Mouse (Mus musculus) cortical plate, adult 2 months (tissue): ENCODE results near the gene Vps37b. TPM values are rescaled to one million over a fixed set of nuclear protein-coding genes. Genes with fewer than 3 reads are reported as not detected.
A peak's percentile ranks its signal among the peaks of the same experiment; 100 is the strongest.

Source experiments
- H3K27ac ChIP-seq: fragments of 200-500 bp; 2 replicates; pipeline ENCODE4 v1.5.1; 2012; ENCODE audit warnings: low read length, control low read depth, inconsistent platforms; ENCODE audit not compliant: insufficient read depth
- H3K4me1 ChIP-seq: fragments of 200-500 bp; 2 replicates; pipeline ENCODE4 v1.6.1; 2011; ENCODE audit warnings: low read length; ENCODE audit not compliant: control insufficient read depth, insufficient read depth
- H3K4me3 ChIP-seq: fragments of 200-500 bp; 2 replicates; pipeline ENCODE4 v1.5.1; 2011; ENCODE audit warnings: mild to moderate bottlenecking, low read length, control low read depth; ENCODE audit not compliant: insufficient read depth
- CTCF ChIP-seq: fragments of 200-500 bp; IDR thresholded peaks from 2 replicates; pipeline ENCODE4 v1.5.1; 2011; ENCODE audit warnings: mild to moderate bottlenecking, control low read depth, low read length; ENCODE audit not compliant: insufficient read depth; ENCODE audit errors: extremely low read depth
- POLR2A ChIP-seq: fragments of 200-500 bp; IDR thresholded peaks from 2 replicates; pipeline ENCODE4 v1.6.1; 2011; ENCODE audit warnings: mild to moderate bottlenecking, low read length, control low read depth; ENCODE audit not compliant: insufficient read depth; ENCODE audit errors: extremely low read depth
- polyA plus RNA-seq: library from polyadenylated mRNA; depleted of rRNA; stranded (reverse); fragments of >200 nt; gene quantifications from 2 replicates; pipeline ENCODE4 v1.2.3, GENCODE M21; 2012

Vps37b gene
- polyA plus RNA-seq, 1 experiment, result 48.4 TPM

DNA sequence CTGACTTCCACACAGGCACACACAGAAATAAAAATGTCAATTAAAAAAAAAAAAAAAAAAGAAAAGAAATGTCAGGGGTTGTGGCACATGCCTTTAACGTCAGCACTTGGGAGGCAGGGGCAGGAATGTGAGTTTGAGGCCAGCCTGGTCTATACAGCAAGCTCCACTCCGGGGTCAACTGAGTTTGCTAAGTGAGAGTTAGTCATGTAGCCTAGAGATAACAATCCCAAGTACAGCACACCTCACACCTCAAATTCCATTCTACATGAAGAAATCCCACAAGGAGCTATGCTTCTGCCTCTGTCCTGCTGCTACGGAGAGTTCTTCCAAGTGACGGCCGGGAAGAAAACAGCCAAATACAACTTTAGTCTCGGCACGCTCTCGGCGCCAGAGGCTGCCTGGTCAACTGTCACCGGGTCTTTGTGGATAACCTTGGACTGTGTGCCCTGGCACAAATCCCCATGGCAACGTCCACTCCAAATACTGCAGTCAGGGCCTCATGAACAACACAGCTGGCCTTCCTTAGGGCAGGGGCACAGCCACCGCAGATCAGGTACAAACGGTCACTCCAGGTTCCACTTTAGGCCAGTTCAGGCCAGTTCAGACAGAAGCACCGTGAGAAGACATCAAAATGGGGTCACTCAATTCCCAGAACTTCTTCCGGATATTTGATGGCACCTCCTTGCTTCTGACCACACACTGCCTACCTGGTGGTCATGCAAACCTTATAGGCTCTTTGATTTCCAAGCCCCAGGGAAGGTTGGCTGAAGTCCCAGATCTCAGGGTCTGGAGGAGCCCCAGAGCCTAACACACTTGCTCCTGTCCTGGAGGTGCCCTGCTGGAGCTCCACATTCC is 6.3 kb downstream of the Vps37b start:
- Histone ChIP-seq H3K4me1 (peaks cover 12% of the 10 kb centered on the region), H3K27ac (no peak overlapping the region), H3K4me3 (no peak overlapping the region)
- no peak for TF ChIP-seq CTCF
- TF ChIP-seq POLR2A, result no peak

DNA sequence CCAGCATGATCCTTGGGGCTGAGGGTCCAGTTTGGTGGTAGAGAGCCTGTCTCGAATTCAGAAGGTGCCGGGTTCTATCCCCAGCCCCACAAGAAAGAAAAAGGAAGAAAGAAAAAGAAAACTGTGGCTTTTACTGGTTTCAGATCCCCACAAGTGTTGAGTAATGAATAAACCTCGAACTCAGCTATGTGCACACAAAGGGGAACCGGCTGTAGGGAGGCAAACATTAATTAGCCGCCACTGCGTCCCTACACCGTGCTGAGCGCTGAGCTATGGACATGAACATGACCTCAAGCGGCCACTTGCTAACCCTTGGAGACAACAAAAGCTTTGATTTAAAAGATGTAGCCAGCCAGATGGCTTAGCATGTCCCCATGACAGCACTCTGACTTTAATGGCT is 6.9 kb downstream of the Vps37b start:
- Histone ChIP-seq H3K4me3 (no peak overlapping the region), H3K27ac (0 out of 2 replicates have a peak overlapping the region, but pooled peaks have one; percentile 3), H3K4me1 (peaks cover 13% of the 10 kb centered on the region)
- TF ChIP-seq POLR2A, result no peak
- no peak for TF ChIP-seq CTCF

DNA sequence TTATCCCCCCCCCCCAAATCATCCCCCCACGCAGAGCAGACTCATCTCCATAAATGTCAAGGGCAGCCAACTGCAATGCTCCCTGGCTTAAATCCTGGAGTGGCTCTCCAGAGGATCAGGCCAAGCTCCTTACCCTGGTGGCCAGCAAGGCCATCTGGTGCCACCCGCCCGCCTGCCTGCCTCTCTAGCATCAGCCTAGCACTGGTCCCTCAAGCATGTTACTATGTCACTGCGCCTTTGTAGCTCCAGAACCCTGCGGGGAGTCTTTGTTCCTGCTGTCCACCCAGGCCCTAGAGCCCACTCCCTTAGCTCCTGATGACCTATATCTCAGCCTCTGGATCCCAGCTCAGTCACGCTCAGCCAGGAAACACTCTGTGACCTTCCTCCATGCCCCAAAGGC is 7.4 kb downstream of the Vps37b start:
- 0 out of 2 replicates have a peak overlapping the region, but pooled peaks have one; percentile 3 for H3K27ac ChIP-seq
- H3K4me1 ChIP-seq, result peaks cover 15% of the 10 kb centered on the region
- TF ChIP-seq POLR2A (no peak), CTCF (no peak)
- no peak overlapping the region for H3K4me3 ChIP-seq

DNA sequence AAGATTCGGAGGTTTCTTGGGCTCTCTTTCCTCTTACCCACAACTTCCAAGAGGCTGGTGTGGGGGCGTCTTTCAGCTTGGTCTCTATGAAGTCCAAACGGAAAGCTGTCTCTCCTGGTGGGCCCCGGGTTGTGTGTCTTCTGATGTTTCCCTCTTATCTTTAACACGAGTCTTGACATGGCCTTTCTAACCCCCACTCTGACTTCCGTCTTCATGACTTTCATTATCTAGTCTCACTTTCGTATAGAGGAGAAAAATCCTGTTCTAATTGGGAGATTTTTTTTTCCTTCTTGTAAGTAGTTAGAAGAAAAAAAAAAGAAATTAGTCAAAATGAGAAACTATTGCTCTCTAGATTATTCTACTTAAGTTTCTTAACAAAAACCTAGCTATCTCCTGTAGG is 9.7 kb downstream of the Vps37b start:
- Histone ChIP-seq H3K4me1 (peaks cover 17% of the 10 kb centered on the region), H3K4me3 (no peak overlapping the region), H3K27ac (no peak overlapping the region)
- TF ChIP-seq CTCF (no peak), POLR2A (no peak)

DNA sequence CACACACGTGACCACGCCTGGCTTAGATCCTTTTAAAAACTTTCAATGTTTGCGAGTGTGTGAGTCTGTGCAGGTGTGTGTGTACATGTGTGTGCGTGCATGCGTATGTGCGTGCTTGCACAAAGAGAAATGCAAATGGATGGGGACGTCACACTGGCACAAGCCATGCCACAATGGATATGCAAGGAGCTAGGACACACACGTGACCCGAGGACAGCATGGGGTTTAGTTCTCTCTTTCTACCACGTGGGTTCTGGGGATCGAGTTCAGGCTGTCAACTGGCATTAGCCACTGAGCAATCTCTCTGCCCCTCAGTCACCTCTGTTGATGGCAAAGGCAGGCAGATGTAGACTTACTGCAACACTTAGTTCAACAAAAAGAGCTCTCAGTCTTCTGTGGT is 10.4 kb downstream of the Vps37b start:
- TF ChIP-seq CTCF (no peak), POLR2A (no peak)
- Histone ChIP-seq H3K27ac (no peak overlapping the region), H3K4me1 (peaks cover 18% of the 10 kb centered on the region), H3K4me3 (no peak overlapping the region)

DNA sequence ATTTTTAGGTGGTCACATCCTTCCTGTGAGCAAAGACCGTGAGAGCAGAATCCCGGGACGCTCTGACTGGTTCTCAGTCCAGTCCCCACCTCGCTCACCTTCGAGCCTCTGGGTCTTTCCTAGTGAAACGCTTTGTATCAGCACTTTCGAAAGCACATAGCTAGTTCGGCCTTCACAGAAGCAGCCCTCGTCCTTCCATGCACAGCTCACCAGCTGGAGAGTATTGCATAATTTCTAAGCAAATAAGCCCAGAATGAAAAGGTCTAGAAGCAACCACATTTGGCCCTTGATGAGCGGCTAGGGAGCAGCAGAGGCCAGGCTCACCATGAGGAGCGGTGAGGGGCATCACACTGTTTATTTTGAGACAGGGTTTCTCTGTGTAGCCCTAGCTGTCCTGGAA is 10.9 kb downstream of the Vps37b start:
- Histone ChIP-seq H3K4me1 (peaks cover 22% of the 10 kb centered on the region), H3K27ac (peak overlapping the region; percentile 49; the same call in 1 of the 2 replicates), H3K4me3 (no peak overlapping the region)
- TF ChIP-seq POLR2A, result no peak
- TF ChIP-seq CTCF, result no peak

DNA sequence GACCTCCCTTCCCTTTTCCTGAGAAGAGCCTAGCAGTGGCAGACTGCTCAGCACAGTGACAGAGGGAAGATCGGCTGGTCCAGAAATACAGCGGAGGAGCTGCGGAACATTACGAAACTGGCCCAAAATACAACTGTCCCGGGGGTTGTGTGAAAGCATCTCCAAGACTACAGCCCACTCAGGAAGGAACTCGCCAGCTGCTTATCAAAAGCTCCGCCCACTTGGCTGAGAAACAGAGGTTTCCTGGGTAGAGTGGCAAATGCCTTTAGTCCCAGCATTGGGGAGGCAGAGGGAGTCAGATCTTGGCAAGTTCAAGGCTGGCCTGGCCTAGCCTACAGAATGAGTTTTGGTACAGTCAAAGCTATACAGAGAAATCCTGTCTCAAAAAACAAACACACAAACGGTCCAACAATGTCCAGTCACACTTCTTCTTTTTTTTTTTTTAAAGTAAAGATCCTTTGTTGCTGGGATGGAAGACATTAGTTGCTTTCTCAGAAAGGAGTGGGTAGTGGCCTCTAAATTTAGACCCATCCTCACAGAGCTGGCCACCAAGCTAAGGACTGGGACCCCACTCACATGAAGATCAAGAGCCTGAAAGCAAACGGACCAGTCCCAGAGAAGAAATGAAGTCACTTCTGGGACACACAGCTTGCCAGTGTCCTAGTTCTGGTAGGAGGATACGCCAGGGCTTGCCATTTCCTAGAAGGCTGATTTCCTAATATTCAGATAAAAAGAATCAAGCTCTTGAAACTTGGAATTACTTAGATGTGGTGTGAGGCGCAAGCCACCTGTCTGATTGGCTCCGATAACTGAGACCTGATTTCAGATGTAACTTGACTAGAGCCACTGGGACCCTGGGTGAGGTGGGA is 12.5 kb downstream of the Vps37b start:
- peaks cover 17% of the 10 kb centered on the region for H3K4me1 ChIP-seq
- TF ChIP-seq CTCF (no peak), POLR2A (peak; percentile 88)
- H3K27ac ChIP-seq, result peak overlapping the region; percentile 30
- H3K4me3 ChIP-seq, result no peak overlapping the region

DNA sequence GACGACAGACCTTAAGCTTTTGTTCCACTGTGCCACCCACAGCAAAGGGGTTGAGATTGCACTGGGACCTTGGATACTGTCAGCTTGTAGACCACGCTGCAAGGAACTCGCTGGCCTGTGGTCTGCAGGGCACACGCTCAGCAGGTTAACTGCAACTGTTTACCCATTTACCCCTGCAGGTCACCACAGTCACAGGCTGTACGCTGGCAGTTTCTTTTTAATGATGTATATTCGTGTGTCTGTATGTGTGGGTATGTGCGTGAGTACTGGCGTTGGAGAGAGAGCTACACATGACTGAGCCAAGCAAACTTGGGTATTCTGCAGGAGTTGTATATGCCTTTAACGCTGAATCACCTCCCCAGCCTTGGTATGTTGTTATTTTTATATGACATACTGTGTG is 13.4 kb downstream of the Vps37b start:
- Histone ChIP-seq H3K4me3 (no peak overlapping the region), H3K27ac (peak overlapping the region; percentile 30), H3K4me1 (peaks cover 22% of the 10 kb centered on the region)
- no peak for TF ChIP-seq POLR2A
- TF ChIP-seq CTCF, result no peak

DNA sequence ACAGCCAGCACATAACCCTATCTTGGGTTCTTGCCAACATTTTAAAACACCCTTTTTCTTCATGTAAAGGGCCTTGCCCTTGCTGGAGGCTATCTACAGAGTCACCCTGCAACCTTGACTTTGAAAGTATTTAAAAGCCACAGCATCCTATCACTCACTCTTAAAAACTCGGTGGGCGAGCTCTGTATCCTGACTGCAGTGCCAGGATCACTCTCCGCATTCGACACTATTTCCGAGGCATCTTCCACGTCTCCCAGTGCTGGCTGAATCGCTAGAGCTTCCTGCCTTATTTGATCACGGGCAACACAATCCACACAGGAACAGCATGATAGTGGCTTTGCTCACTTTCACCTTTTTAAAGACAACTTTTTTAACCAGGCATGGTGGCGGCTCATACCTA is 14.1 kb downstream of the Vps37b start:
- Histone ChIP-seq H3K4me1 (peaks cover 26% of the 10 kb centered on the region), H3K27ac (peak overlapping the region; percentile 30), H3K4me3 (no peak overlapping the region)
- no peak for TF ChIP-seq CTCF
- no peak for TF ChIP-seq POLR2A

DNA sequence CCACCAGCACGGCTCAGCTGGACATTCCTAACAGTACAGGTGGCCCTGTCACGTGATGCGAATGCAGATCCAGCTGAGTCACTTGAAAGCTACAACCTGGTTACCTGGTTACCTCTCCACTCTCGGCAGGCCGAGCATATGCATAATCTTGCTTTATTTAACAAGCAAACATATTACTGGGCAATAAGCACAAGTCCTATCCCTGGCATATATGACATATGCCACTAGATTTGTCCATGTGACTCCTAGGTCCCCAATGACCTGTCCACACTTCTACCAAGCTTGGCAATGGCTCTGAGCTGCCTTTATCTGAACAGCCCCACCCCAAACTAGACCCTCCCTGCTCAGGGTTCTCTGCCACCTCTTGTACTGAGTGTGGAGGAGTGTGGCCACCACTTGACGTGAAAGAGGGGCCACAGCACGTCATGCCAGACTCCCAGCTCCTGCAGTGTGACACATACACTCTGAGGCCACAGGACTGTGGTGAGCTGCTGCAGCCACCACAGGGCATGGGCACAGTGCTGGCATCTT is 15.7 kb downstream of the Vps37b start:
- TF ChIP-seq POLR2A (no peak), CTCF (no peak)
- Histone ChIP-seq H3K27ac (no peak overlapping the region), H3K4me1 (peaks cover 35% of the 10 kb centered on the region), H3K4me3 (no peak overlapping the region)
